Mouse (Mus musculus): ENCODE measurements at regions not wholly inside any gene's neighbourhood (a gene's known extent, or its start where the extent isn't known, plus 50 kb on each side); places are given as distances from the start of the nearest gene placed in this dataset.

DNA sequence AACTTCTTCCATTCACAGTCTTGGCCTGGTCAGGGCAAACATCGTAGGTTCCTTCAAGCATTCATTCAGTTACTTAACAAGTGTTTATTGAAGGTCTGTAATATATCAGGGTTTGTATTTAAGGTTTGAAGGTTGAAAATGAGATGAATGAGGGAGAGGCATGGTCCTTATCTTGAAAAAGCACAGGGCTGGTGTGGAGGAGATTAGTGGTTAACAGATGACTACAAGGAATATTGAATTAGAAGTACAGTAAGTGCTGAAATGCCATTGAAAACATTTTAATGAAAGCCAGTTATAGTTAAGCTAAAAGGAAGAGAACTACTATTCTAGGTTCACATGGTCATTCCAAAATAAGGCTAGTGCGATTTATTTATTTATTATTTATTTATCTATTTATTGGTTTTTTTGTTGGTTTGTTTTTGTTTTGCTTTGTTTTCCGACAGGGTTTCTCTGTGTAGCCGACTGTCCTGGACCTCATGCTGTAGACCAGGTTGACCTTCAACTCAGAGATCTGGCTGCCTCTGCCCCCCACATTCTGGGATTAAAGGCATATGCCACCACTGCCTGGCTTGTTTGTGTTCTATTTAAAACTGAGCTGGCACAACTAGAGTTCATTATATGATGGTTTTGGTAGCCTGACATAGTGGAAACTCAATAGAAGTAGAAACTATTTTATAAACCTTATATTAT is 718.1 kb downstream of the Adgrl2 start:
- no peak for ATAC-seq (replicated peaks; ENCODE audit: insufficient number of reproducible peaks, low FRiP score, low TSS enrichment, poor library complexity, severe bottlenecking)

GRCm38 (mm10) chr3:148268812-148269211 is 721.5 kb downstream of the Adgrl2 start:
- ATAC-seq (replicated peaks; ENCODE audit: insufficient number of reproducible peaks, low FRiP score, low TSS enrichment, poor library complexity, severe bottlenecking) = no peak

- ATAC-seq (replicated peaks; ENCODE audit: insufficient number of reproducible peaks, low FRiP score, low TSS enrichment, poor library complexity, severe bottlenecking) = no peak
Measured at GRCm38 (mm10) chr3:148259211-148259610, 731.1 kb downstream of the Adgrl2 start.

DNA sequence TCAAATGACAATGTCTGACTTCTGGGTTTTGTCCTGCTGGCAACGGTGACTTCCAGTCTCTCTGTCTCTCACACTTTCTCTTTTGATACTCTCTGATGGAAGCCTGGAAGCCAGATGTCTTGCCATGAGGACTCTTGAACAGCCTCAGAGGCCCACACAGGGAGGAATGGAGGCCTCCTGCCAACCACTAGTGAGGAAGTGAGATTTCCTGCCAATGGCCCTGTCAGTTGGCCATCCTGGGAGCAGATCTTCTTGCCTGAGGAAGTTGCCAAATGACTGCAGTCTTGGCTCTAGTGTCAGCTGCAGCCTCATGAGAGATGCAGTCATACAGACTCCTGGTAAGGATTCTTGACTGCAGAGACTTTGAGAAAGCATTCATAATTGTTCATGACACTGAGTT is 741.7 kb downstream of the Adgrl2 start:
- ATAC-seq (replicated peaks; ENCODE audit: insufficient number of reproducible peaks, low FRiP score, low TSS enrichment, poor library complexity, severe bottlenecking) = peak; percentile 95

GRCm38 (mm10) chr3:148246786-148247185 is 743.6 kb downstream of the Adgrl2 start:
- peak; percentile 63; the same call in 1 of the 2 replicates for ATAC-seq (replicated peaks; ENCODE audit: insufficient number of reproducible peaks, low FRiP score, low TSS enrichment, poor library complexity, severe bottlenecking)

- ATAC-seq (replicated peaks; ENCODE audit: insufficient number of reproducible peaks, low FRiP score, low TSS enrichment, poor library complexity, severe bottlenecking) = no peak
Measured at GRCm38 (mm10) chr3:148238093-148238492, 752.3 kb downstream of the Adgrl2 start.

- no peak for ATAC-seq (replicated peaks; ENCODE audit: insufficient number of reproducible peaks, low FRiP score, low TSS enrichment, poor library complexity, severe bottlenecking)
Measured at GRCm38 (mm10) chr3:148237555-148237954, 752.8 kb downstream of the Adgrl2 start.

GRCm38 (mm10) chr3:148233616-148234015 is 756.7 kb downstream of the Adgrl2 start:
- no peak for ATAC-seq (replicated peaks; ENCODE audit: insufficient number of reproducible peaks, low FRiP score, low TSS enrichment, poor library complexity, severe bottlenecking)

DNA sequence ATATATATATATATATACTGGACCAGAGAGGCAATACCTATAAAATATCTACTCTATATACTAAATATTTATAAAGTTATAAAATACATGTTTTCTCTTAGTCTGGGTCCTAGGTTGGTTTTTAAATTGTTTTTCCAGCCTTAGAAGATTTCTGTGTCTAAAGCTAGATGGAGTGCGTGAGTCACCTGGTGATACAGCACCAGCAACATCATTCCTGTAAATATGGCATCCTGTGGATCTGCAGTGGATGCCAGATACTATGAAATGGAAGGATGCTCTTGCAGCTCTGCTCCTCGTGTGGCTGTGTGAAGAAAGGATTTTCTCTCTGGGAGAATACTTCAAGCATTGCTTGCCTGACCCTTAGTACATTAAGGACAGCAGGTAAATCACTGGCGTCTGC is 761.2 kb downstream of the Adgrl2 start:
- ATAC-seq (replicated peaks; ENCODE audit: insufficient number of reproducible peaks, low FRiP score, low TSS enrichment, poor library complexity, severe bottlenecking) = no peak

GRCm38 (mm10) chr3:148228002-148228707 is 762.2 kb downstream of the Adgrl2 start:
- no peak for ATAC-seq (replicated peaks; ENCODE audit: insufficient number of reproducible peaks, low FRiP score, low TSS enrichment, poor library complexity, severe bottlenecking)

DNA sequence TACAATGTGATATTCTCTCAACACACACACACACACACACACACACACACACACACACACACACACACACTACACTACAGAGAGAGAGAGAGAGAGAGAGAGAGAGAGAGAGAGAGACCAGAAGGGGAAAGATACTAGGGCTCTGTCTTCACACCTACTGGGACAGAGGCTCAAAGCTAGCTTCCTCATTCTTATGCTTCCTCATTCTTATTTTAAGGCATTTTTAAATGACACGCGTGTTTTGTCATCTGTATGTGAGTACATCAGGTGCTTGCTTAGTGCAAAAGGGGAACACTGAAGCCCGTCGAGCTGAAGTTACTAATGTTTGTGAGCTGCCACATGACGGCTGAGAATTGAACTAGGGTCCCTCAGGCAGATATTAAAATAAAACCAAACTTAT is 769.5 kb downstream of the Adgrl2 start:
- ATAC-seq (replicated peaks; ENCODE audit: insufficient number of reproducible peaks, low FRiP score, low TSS enrichment, poor library complexity, severe bottlenecking) = peak; percentile 93

DNA sequence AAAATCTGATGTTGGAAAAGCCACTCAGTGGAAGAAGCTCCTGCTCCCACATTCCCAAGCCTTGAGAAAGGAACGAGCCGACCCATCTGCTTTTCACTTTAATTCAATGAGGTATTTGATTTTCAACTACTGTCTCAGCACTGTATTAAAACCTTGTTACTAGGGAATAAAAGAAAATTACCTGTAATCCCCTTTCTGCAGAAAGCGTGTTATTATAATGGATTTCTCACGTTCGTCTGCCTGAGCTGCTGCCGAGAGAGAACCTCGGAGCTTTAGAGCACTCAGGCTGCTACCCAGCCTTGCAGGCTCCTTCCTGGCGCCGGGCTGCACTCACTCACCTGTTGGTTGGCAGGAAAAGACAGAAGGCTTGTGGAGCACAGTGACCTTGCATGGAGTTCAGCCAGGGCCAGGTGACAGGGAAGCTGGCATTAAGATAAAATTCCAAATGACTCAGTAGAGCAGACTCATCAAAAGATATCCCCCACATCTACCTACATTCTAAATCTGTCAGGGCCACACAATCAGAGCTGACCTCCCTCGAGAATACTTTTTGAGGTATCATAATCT is 770.2 kb downstream of the Adgrl2 start:
- ATAC-seq (replicated peaks; ENCODE audit: insufficient number of reproducible peaks, low FRiP score, low TSS enrichment, poor library complexity, severe bottlenecking) = no peak

GRCm38 (mm10) chr3:148202148-148202547 is 788.2 kb downstream of the Adgrl2 start:
- ATAC-seq (replicated peaks; ENCODE audit: insufficient number of reproducible peaks, low FRiP score, low TSS enrichment, poor library complexity, severe bottlenecking) = no peak

GRCm38 (mm10) chr3:148186704-148187103 is 803.7 kb downstream of the Adgrl2 start:
- ATAC-seq (replicated peaks; ENCODE audit: insufficient number of reproducible peaks, low FRiP score, low TSS enrichment, poor library complexity, severe bottlenecking) = no peak

- ATAC-seq (replicated peaks; ENCODE audit: insufficient number of reproducible peaks, low FRiP score, low TSS enrichment, poor library complexity, severe bottlenecking) = no peak
Measured at GRCm38 (mm10) chr3:148167556-148167955, 822.8 kb downstream of the Adgrl2 start.

DNA sequence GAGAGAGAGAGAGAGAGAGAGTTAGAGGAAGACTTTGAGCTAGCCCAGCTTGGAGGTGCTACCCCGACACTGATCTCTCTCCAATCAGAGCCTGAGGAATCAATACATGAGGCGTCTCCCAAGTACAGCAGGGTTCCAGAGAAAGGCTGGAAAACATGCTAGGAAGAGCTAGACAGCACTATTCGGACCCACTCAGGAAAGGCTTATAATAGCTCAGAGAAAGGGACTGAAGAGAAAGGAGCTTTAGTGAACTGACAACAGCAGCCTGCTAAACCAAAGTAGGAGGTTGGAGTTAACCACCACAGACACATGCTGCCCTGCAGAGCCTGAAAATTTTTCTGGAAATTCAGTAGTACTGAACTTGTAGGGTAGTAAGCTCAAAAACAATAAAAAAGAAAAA is 831.3 kb downstream of the Adgrl2 start:
- no peak for ATAC-seq (replicated peaks; ENCODE audit: insufficient number of reproducible peaks, low FRiP score, low TSS enrichment, poor library complexity, severe bottlenecking)

GRCm38 (mm10) chr3:148158533-148158932 is 831.8 kb downstream of the Adgrl2 start:
- ATAC-seq (replicated peaks; ENCODE audit: insufficient number of reproducible peaks, low FRiP score, low TSS enrichment, poor library complexity, severe bottlenecking) = no peak

DNA sequence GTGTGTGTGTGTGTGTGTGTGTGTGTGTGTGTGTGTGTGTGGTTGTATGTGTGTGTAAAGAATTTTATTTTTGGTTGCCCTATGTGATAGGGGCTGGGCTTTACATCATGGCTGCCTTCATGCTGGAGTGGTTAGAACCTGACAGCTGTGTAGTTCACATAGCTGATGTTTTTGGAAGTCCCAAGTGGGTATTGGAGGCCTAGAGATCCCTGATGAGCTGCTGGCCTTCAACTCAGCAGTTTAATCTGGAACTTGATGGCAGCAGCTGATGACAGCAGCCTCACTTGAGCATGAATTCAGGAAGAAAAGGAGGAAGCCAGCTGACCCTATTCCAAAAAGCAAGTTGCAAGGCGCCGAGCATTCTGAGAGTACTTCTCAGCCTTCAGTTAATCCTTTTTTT is 846.6 kb downstream of the Adgrl2 start:
- no peak for ATAC-seq (replicated peaks; ENCODE audit: insufficient number of reproducible peaks, low FRiP score, low TSS enrichment, poor library complexity, severe bottlenecking)

GRCm38 (mm10) chr3:148136791-148137251 is 853.5 kb downstream of the Adgrl2 start:
- ATAC-seq (replicated peaks; ENCODE audit: insufficient number of reproducible peaks, low FRiP score, low TSS enrichment, poor library complexity, severe bottlenecking) = no peak

GRCm38 (mm10) chr3:148134646-148135045 is 855.7 kb downstream of the Adgrl2 start:
- ATAC-seq (replicated peaks; ENCODE audit: insufficient number of reproducible peaks, low FRiP score, low TSS enrichment, poor library complexity, severe bottlenecking) = no peak

Data from monocyte, adult 5-6 weeks (primary cell).